Mouse (Mus musculus) liver, adult 2 months (tissue): ENCODE data around the gene Mier2.

Source experiments
- CTCF ChIP-seq: fragments of 200-500 bp; IDR thresholded peaks from 2 replicates; pipeline ENCODE4 v1.5.1; 2011; ENCODE audit warnings: low read depth, low read length, control low read depth
- POLR2A ChIP-seq: fragments of 200-500 bp; IDR thresholded peaks from 2 replicates; pipeline ENCODE4 v1.6.1; 2011; ENCODE audit warnings: low read length, control low read depth; ENCODE audit not compliant: insufficient read depth; ENCODE audit errors: extremely low read depth

GRCm38 (mm10) chr10:79547148-79547675 lies 7.8 kb downstream of the Mier2 start:
- TF ChIP-seq CTCF: no peak
- no peak for TF ChIP-seq POLR2A
